Mouse (Mus musculus): ENCODE data around the gene Siae.

Siae gene

GRCm38 (mm10) chr9:37560617-37561016 lies 5.1 kb downstream of the Siae start:
- Histone ChIP-seq H3K36me3 (ENCODE audit: insufficient read depth, low read length) (no peaks in the 10 kb centered on the region), H3K27me3 (ENCODE audit: insufficient read depth, low read length) (peaks cover 24% of the 10 kb centered on the region), H3K4me1 (replicated peaks; ENCODE audit: low read depth, low read length) (no peaks in the 10 kb centered on the region), H3K9me3 (ENCODE audit: low read length) (no peaks in the 10 kb centered on the region), H3K4me3 (replicated peaks; ENCODE audit: low read length) (no peak overlapping the region)
- TF ChIP-seq POU5F1 (IDR thresholded peaks at IDR 0.05; ENCODE audit: borderline replicate concordance, low read length) (no peak), NANOG (IDR thresholded peaks at IDR 0.05; ENCODE audit: borderline replicate concordance, low read length) (no peak), CTCF (conservative IDR thresholded peaks at IDR 0.05; ENCODE audit: low read length) (no peak)

DNA sequence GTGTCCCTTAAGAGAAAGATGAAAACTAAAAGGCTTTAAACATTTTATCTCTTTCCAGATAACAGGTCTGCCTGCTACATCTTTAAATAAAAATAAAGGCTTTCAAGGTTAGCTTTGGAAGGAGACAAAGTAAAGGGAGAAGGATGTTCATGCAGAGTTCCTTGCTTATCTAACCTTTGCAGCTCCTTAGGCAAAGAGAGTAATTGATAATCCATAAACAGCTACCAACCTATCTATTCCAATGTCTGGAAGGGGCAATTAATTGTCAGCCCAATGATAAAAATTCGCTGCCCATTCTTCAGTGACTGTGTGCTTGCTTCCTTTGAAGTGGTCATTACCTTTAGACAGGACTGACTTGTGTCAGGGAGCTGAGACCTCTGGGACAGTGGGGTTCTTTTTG lies 8.3 kb downstream of the Siae start:
- TF ChIP-seq CTCF (conservative IDR thresholded peaks at IDR 0.05; ENCODE audit: low read length) (no peak), POU5F1 (IDR thresholded peaks at IDR 0.05; ENCODE audit: borderline replicate concordance, low read length) (no peak), NANOG (IDR thresholded peaks at IDR 0.05; ENCODE audit: borderline replicate concordance, low read length) (no peak)
- H3K4me3 ChIP-seq (replicated peaks; ENCODE audit: low read length): no peak overlapping the region
- no peaks in the 10 kb centered on the region for H3K36me3 ChIP-seq (ENCODE audit: insufficient read depth, low read length)
- H3K27me3 ChIP-seq (ENCODE audit: insufficient read depth, low read length): peaks cover 18% of the 10 kb centered on the region
- H3K9me3 ChIP-seq (ENCODE audit: low read length): no peaks in the 10 kb centered on the region
- no peaks in the 10 kb centered on the region for H3K4me1 ChIP-seq (replicated peaks; ENCODE audit: low read depth, low read length)

GRCm38 (mm10) chr9:37567019-37567418 lies 11.5 kb downstream of the Siae start:
- no peaks in the 10 kb centered on the region for H3K4me1 ChIP-seq (replicated peaks; ENCODE audit: low read depth, low read length)
- no peak overlapping the region for H3K4me3 ChIP-seq (replicated peaks; ENCODE audit: low read length)
- no peak for TF ChIP-seq NANOG (IDR thresholded peaks at IDR 0.05; ENCODE audit: borderline replicate concordance, low read length)
- no peak for TF ChIP-seq CTCF (conservative IDR thresholded peaks at IDR 0.05; ENCODE audit: low read length)
- TF ChIP-seq POU5F1 (IDR thresholded peaks at IDR 0.05; ENCODE audit: borderline replicate concordance, low read length): no peak
- H3K27me3 ChIP-seq (ENCODE audit: insufficient read depth, low read length): peaks cover 22% of the 10 kb centered on the region
- no peaks in the 10 kb centered on the region for H3K36me3 ChIP-seq (ENCODE audit: insufficient read depth, low read length)
- H3K9me3 ChIP-seq (ENCODE audit: low read length): no peaks in the 10 kb centered on the region

- TF ChIP-seq NANOG (IDR thresholded peaks at IDR 0.05; ENCODE audit: borderline replicate concordance, low read length) (no peak), CTCF (conservative IDR thresholded peaks at IDR 0.05; ENCODE audit: low read length) (no peak), POU5F1 (IDR thresholded peaks at IDR 0.05; ENCODE audit: borderline replicate concordance, low read length) (no peak)
- H3K9me3 ChIP-seq (ENCODE audit: low read length): no peaks in the 10 kb centered on the region
Measured at GRCm38 (mm10) chr9:37567454-37567853, 12.0 kb downstream of the Siae start.

DNA sequence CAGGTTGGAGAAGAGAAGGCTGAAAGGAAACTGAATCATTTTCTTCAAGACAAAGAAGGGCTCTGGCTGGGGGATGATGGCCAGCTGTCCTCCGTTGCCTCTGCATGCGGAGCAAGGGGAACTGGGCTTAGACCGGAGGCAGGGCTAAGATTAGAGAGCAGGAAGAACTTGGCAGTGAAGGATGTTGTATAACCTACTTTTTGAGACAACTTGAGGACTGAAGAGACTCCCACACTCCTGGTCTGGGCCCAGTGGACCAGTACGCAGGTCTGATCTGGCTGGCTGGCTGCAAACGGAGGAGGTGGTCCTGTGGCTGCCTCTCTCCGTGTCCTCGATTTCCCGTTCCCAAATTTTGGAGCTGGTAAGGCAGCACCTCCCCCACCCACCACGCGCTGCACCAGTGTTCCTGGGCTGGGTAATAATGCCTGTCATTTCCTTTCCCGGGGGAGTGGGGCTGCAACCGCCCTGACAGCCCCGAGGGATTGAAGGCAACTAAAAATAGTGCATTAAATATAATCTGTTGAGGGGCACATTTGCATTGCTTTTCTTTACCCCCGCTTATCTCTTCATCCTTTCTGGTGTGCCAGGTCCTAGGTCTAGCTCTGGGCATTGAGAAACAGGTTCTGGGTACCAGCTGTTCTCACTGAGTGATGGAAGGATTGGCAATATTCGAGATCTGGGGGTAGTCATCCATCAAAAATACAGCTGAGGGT lies 12.6 kb downstream of the Siae start:
- peaks cover 30% of the 10 kb centered on the region for H3K27me3 ChIP-seq (ENCODE audit: insufficient read depth, low read length)
- no peak for TF ChIP-seq NANOG (IDR thresholded peaks at IDR 0.05; ENCODE audit: borderline replicate concordance, low read length)
- no peak for TF ChIP-seq CTCF (conservative IDR thresholded peaks at IDR 0.05; ENCODE audit: low read length)
- no peak for TF ChIP-seq POU5F1 (IDR thresholded peaks at IDR 0.05; ENCODE audit: borderline replicate concordance, low read length)

More at GRCm38 (mm10) chr9:37567454-37567853, 12.0 kb downstream of the Siae start:
- no peaks in the 10 kb centered on the region for H3K4me1 ChIP-seq (replicated peaks; ENCODE audit: low read depth, low read length)
- peaks cover 25% of the 10 kb centered on the region for H3K27me3 ChIP-seq (ENCODE audit: insufficient read depth, low read length)
- H3K4me3 ChIP-seq (replicated peaks; ENCODE audit: low read length): no peak overlapping the region
- H3K36me3 ChIP-seq (ENCODE audit: insufficient read depth, low read length): no peaks in the 10 kb centered on the region

DNA sequence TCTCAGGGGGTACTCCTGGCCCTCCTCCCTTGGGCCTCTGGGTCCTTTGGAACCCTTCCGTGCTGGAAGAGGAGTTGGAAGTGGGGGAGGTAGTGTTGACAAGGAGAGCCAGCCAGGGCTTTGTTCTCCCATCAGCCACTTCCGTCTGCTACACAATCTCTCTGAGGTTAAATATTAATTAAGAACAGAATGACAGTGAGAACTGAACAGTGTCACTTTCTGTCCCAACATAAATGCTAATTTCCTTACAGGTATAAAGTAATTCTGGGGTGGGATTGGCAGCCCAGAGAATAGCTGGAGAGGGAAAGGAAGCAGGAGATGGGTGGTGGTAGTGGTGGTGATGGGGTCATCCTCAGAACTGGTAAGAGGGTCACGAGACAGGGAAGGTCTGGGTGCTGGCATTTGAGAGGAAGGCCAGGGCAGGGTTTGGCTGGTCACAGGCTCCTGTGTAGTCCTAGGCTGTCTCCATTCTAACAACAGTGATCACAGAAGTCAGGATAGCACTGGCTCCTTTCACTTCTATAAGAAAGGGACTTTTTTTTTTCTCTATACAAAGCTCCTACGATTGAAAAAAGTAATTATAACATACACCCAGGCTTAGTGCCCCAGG lies 13.2 kb downstream of the Siae start:
- Histone ChIP-seq H3K9me3 (ENCODE audit: low read length) (no peaks in the 10 kb centered on the region), H3K36me3 (ENCODE audit: insufficient read depth, low read length) (no peaks in the 10 kb centered on the region), H3K27me3 (ENCODE audit: insufficient read depth, low read length) (peaks cover 30% of the 10 kb centered on the region), H3K4me3 (replicated peaks; ENCODE audit: low read length) (no peak overlapping the region), H3K4me1 (replicated peaks; ENCODE audit: low read depth, low read length) (no peaks in the 10 kb centered on the region)
- TF ChIP-seq CTCF (conservative IDR thresholded peaks at IDR 0.05; ENCODE audit: low read length) (no peak), POU5F1 (IDR thresholded peaks at IDR 0.05; ENCODE audit: borderline replicate concordance, low read length) (no peak), NANOG (IDR thresholded peaks at IDR 0.05; ENCODE audit: borderline replicate concordance, low read length) (no peak)

More for the DNA sequence above, 12.6 kb downstream of the Siae start:
- Histone ChIP-seq H3K36me3 (ENCODE audit: insufficient read depth, low read length) (no peaks in the 10 kb centered on the region), H3K4me1 (replicated peaks; ENCODE audit: low read depth, low read length) (no peaks in the 10 kb centered on the region), H3K4me3 (replicated peaks; ENCODE audit: low read length) (no peak overlapping the region), H3K9me3 (ENCODE audit: low read length) (no peaks in the 10 kb centered on the region)

DNA sequence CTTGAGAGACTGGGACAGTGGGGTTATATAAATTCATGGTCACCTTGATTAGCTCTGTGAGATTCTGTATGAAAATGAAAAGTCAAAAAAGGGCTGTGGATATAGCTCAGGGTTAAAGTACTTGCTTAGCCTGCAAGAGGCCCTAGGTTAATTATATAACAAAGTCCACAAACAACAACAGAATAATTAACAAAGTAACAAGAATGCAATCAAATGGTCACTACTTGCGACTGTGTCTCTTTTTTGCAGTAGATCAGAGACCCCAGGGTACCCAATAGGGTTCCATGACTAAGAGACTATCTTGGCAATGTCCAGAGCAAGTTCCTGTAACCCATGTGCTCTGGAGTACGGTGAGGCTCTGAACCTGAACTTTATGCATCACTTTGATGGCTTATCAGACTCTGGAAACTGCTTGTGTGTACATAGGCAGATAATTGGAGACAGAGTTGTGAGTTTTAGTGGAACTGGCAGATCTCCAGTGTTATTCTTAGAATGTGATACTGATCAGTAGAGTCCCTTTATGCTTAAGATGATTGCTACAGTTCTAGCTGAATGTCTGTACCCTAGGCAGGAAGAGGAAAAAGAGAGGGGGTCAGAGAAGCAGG lies 13.8 kb downstream of the Siae start:
- H3K4me3 ChIP-seq (replicated peaks; ENCODE audit: low read length): no peak overlapping the region
- no peaks in the 10 kb centered on the region for H3K4me1 ChIP-seq (replicated peaks; ENCODE audit: low read depth, low read length)
- peaks cover 30% of the 10 kb centered on the region for H3K27me3 ChIP-seq (ENCODE audit: insufficient read depth, low read length)
- H3K9me3 ChIP-seq (ENCODE audit: low read length): no peaks in the 10 kb centered on the region
- no peaks in the 10 kb centered on the region for H3K36me3 ChIP-seq (ENCODE audit: insufficient read depth, low read length)
- TF ChIP-seq CTCF (conservative IDR thresholded peaks at IDR 0.05; ENCODE audit: low read length) (no peak), POU5F1 (IDR thresholded peaks at IDR 0.05; ENCODE audit: borderline replicate concordance, low read length) (no peak)

GRCm38 (mm10) chr9:37572204-37572876 lies 16.8 kb downstream of the Siae start:
- TF ChIP-seq NANOG (IDR thresholded peaks at IDR 0.05; ENCODE audit: borderline replicate concordance, low read length) (no peak), POU5F1 (IDR thresholded peaks at IDR 0.05; ENCODE audit: borderline replicate concordance, low read length) (no peak), CTCF (conservative IDR thresholded peaks at IDR 0.05; ENCODE audit: low read length) (no peak)
- Histone ChIP-seq H3K9me3 (ENCODE audit: low read length) (no peaks in the 10 kb centered on the region), H3K4me1 (replicated peaks; ENCODE audit: low read depth, low read length) (peaks cover 8% of the 10 kb centered on the region), H3K4me3 (replicated peaks; ENCODE audit: low read length) (no peak overlapping the region), H3K27me3 (ENCODE audit: insufficient read depth, low read length) (peaks cover 23% of the 10 kb centered on the region), H3K36me3 (ENCODE audit: insufficient read depth, low read length) (no peaks in the 10 kb centered on the region)

Data from E14TG2a.4 (cell line).